Mouse (Mus musculus): ENCODE data around the gene Fbxl16. TPM values are rescaled to one million over a fixed set of nuclear protein-coding genes. Genes with fewer than 3 reads are reported as not detected.

The Fbxl16 gene
- total RNA-seq, 2 experiments from 2014 or later = 1.5 to 1.7 TPM

Small RNA genes lying within 50 kb of the gene (microRNA-seq; reads per million reads assigned to microRNA genes)
- gene Mir3082 (0.38 to 1.4 reads per million in 2 experiments), gene Mir6966 (2.4 to 2.7 reads per million in 2 experiments)

Other genes with a start within 250 kb of the Fbxl16 start
- gene Sox8, start 238.4 kb upstream of the Fbxl16 start, total RNA-seq (2021) = under 1 TPM; 0.20 to 0.31 TPM
- 10 to 100 TPM; 29.8 to 31.8 TPM for gene Lmf1, start 230.0 kb upstream of the Fbxl16 start, total RNA-seq (2021)
- under 1 TPM in 1 of 2 experiments, not detected in 1; 0.77 TPM for gene Gng13, start 91.9 kb upstream of the Fbxl16 start, total RNA-seq (2021)
- 1 to 10 TPM in 1 of 2 experiments, under 1 TPM in 1; 0.84 to 1.3 TPM for gene Chtf18, start 81.7 kb upstream of the Fbxl16 start, total RNA-seq (2021)
- 1 to 10 TPM; 3.6 to 5.2 TPM for gene Rpusd1, start 81.4 kb upstream of the Fbxl16 start, total RNA-seq (2021)
- gene Mslnl, start 73.0 kb upstream of the Fbxl16 start, total RNA-seq (2021) = not detected
- gene Msln, start 54.7 kb upstream of the Fbxl16 start, total RNA-seq (2021) = 10 to 100 TPM; 10.3 to 20.2 TPM
- gene Narfl, start 35.3 kb upstream of the Fbxl16 start, total RNA-seq (2021) = 10 to 100 TPM; 43.9 to 50.1 TPM
- 10 to 100 TPM; 11.4 to 12.1 TPM for gene Haghl, start 23.4 kb upstream of the Fbxl16 start, total RNA-seq (2021)
- gene Ccdc78, start 22.5 kb upstream of the Fbxl16 start, total RNA-seq (2021) = under 1 TPM in 1 of 2 experiments, not detected in 1; 0.39 TPM
- gene Fam173a, start 16.2 kb upstream of the Fbxl16 start, total RNA-seq (2021) = 10 to 100 TPM; 45.5 to 51.5 TPM
- not detected for gene AC134908.4, start 13.4 kb upstream of the Fbxl16 start, total RNA-seq (2021)
- 10 to 100 TPM; 55.0 to 76.0 TPM for gene Metrn, start 11.9 kb upstream of the Fbxl16 start, total RNA-seq (2021)
- gene Wdr24, start 14.5 kb downstream of the Fbxl16 start, total RNA-seq (2021) = 10 to 100 TPM in 1 of 2 experiments, 1 to 10 TPM in 1; 9.8 to 11.7 TPM
- 10 to 100 TPM; 28.0 to 34.0 TPM for gene Jmjd8, start 19.8 kb downstream of the Fbxl16 start, total RNA-seq (2021)
- gene Stub1, start 24.3 kb downstream of the Fbxl16 start, total RNA-seq (2021) = 100 to 1,000 TPM; 113 to 128 TPM
- 1 to 10 TPM; 1.8 to 2.3 TPM for gene Rhbdl1, start 28.2 kb downstream of the Fbxl16 start, total RNA-seq (2021)
- gene Gm20683, start 32.7 kb downstream of the Fbxl16 start, total RNA-seq (2021) = 1 to 10 TPM; 1.2 to 3.3 TPM
- 100 to 1,000 TPM; 138 to 140 TPM for gene Rhot2, start 35.8 kb downstream of the Fbxl16 start, total RNA-seq (2021)
- 1 to 10 TPM; 1.0 to 2.3 TPM for gene Wdr90, start 52.4 kb downstream of the Fbxl16 start, total RNA-seq (2021)
- gene Mcrip2, start 59.7 kb downstream of the Fbxl16 start, total RNA-seq (2021) = 100 to 1,000 TPM; 283 to 318 TPM
- 10 to 100 TPM; 11.8 to 15.2 TPM for gene Mettl26, start 66.0 kb downstream of the Fbxl16 start, total RNA-seq (2021)
- under 1 TPM; 0.21 to 0.50 TPM for gene Wfikkn1, start 71.8 kb downstream of the Fbxl16 start, total RNA-seq (2021)
- gene Rab40c, start 110.6 kb downstream of the Fbxl16 start, total RNA-seq (2021) = 10 to 100 TPM; 14.5 to 15.3 TPM
- gene Pigq, start 135.9 kb downstream of the Fbxl16 start, total RNA-seq (2021) = 10 to 100 TPM; 37.8 to 43.4 TPM
- gene Nhlrc4, start 135.9 kb downstream of the Fbxl16 start, total RNA-seq (2021) = under 1 TPM in 1 of 2 experiments, not detected in 1; 0.21 TPM
- under 1 TPM; 0.32 to 0.57 TPM for gene A930017K11Rik, start 143.5 kb downstream of the Fbxl16 start, total RNA-seq (2021)
- 1 to 10 TPM; 6.1 to 8.5 TPM for gene Capn15, start 176.7 kb downstream of the Fbxl16 start, total RNA-seq (2021)